Mouse (Mus musculus) liver, embryonic 15.5 days (tissue): ENCODE results near the gene Gm29776. TPM values are rescaled to one million over a fixed set of nuclear protein-coding genes. Genes with fewer than 3 reads are reported as not detected.
A peak's percentile ranks its signal among the peaks of the same experiment; 100 is the strongest.

Source experiments
- ATAC-seq: fragments of 200-750 bp; cut with Nextera tagmentation; 2 replicates; pipeline ENCODE4 v1.8.0; 2017; ENCODE audit warnings: moderate number of reproducible peaks, mild to moderate bottlenecking, moderate library complexity; ENCODE audit not compliant: insufficient read depth
- H3K27ac ChIP-seq: fragments of 300-500 bp; sonication (generic); replicated peaks from 2 replicates; pipeline ENCODE4 v1.5.1; 2015; ENCODE audit warnings: mild to moderate bottlenecking, inconsistent platforms
- H3K27me3 ChIP-seq: fragments of 300-500 bp; sonication (generic); 2 replicates; pipeline ENCODE4 v1.6.1; 2015; ENCODE audit warnings: mild to moderate bottlenecking, inconsistent platforms
- H3K36me3 ChIP-seq: fragments of 300-500 bp; sonication (generic); replicated peaks from 2 replicates; pipeline ENCODE4 v1.6.1; 2015; ENCODE audit warnings: moderate library complexity, mild to moderate bottlenecking, inconsistent platforms
- H3K4me1 ChIP-seq: fragments of 300-500 bp; sonication (generic); replicated peaks from 2 replicates; pipeline ENCODE4 v1.6.1; 2015; ENCODE audit warnings: inconsistent platforms
- H3K4me2 ChIP-seq: fragments of 300-500 bp; sonication (generic); 2 replicates; pipeline ENCODE4 v1.6.1; 2015; ENCODE audit warnings: moderate library complexity, mild to moderate bottlenecking, inconsistent platforms
- H3K4me3 ChIP-seq: fragments of 300-500 bp; sonication (generic); replicated peaks from 2 replicates; pipeline ENCODE4 v1.5.1; 2015; ENCODE audit warnings: mild to moderate bottlenecking, inconsistent platforms
- H3K9ac ChIP-seq: fragments of 300-500 bp; sonication (generic); 2 replicates; pipeline ENCODE4 v1.6.1; 2015; ENCODE audit warnings: moderate library complexity, mild to moderate bottlenecking, inconsistent platforms
- H3K9me3 ChIP-seq: fragments of 300-500 bp; sonication (generic); replicated peaks from 2 replicates; pipeline ENCODE4 v1.6.1; 2016; ENCODE audit warnings: inconsistent platforms
- whole genome bisulfite sequencing: fragments of 180-500 bp; shearing (Covaris S2); methylation state at CpG from one replicate; pipeline ENCODE4 v1.1.7; 2015; ENCODE audit warnings: mixed read lengths; ENCODE audit not compliant: insufficient replicate concordance; 5-methylcytosine and 5-hydroxymethylcytosine counted together
- polyA plus RNA-seq: library from polyadenylated mRNA; unstranded; fragments of >200 nt; fragmentation: Nextera tagmentation; extraction: Ambion mirVana; gene quantifications from 2 replicates; pipeline ENCODE4 v1.2.1, GENCODE M21; 2015

Gm29776 gene
- polyA plus RNA-seq, 1 experiment from 2014 or later: 0.05 TPM

GRCm38 (mm10) chr14:54709054-54709453 lies 10.4 kb upstream of the Gm29776 start:
- Histone ChIP-seq H3K27me3 (peaks cover 72% of the 10 kb centered on the region), H3K27ac (no peak overlapping the region), H3K4me1 (peaks cover 35% of the 10 kb centered on the region), H3K4me3 (no peak overlapping the region; the same call in 1 of the 2 replicates), H3K9ac (no peak overlapping the region), H3K4me2 (peak overlapping the region; percentile 18; the same call in 1 of the 2 replicates), H3K36me3 (no peaks in the 10 kb centered on the region), H3K9me3 (no peaks in the 10 kb centered on the region)
- ATAC-seq: no peak
- WGBS: 28% methylated on average over 9 of the region's 9 CpGs

- H3K4me2 ChIP-seq: peak overlapping the region; percentile 50
- peak overlapping the region; percentile 56 for H3K27ac ChIP-seq
- no peaks in the 10 kb centered on the region for H3K9me3 ChIP-seq
- H3K9ac ChIP-seq: no peak overlapping the region
- 0 out of 2 replicates have a peak overlapping the region, but pooled peaks have one; percentile 5 for H3K4me3 ChIP-seq
- peaks cover 82% of the 10 kb centered on the region for H3K27me3 ChIP-seq
- no peaks in the 10 kb centered on the region for H3K36me3 ChIP-seq
- WGBS: 18% methylated on average over 17 of the region's 17 CpGs
- H3K4me1 ChIP-seq: peaks cover 28% of the 10 kb centered on the region
- no peak for ATAC-seq
These were observed 8.1 kb upstream of the Gm29776 start for GRCm38 (mm10) chr14:54706589-54707320.

- peaks cover 77% of the 10 kb centered on the region for H3K27me3 ChIP-seq
- no peaks in the 10 kb centered on the region for H3K36me3 ChIP-seq
- peak; percentile 89 for ATAC-seq
- H3K27ac ChIP-seq: peak overlapping the region; percentile 62
- peak overlapping the region; percentile 25; the same call in 1 of the 2 replicates for H3K4me3 ChIP-seq
- WGBS: 4% methylated on average over 5 of the region's 5 CpGs
- peaks cover 32% of the 10 kb centered on the region for H3K4me1 ChIP-seq
- H3K9me3 ChIP-seq: no peaks in the 10 kb centered on the region
- peak overlapping the region; percentile 50 for H3K4me2 ChIP-seq
- H3K9ac ChIP-seq: no peak overlapping the region
These were observed 7.2 kb upstream of the Gm29776 start for GRCm38 (mm10) chr14:54705844-54706243.

GRCm38 (mm10) chr14:54703207-54703606 lies 4.6 kb upstream of the Gm29776 start:
- no peak overlapping the region for H3K4me3 ChIP-seq
- H3K4me2 ChIP-seq: no peak overlapping the region
- H3K27me3 ChIP-seq: peaks cover 56% of the 10 kb centered on the region
- H3K9me3 ChIP-seq: no peaks in the 10 kb centered on the region
- WGBS: 37% methylated on average over 10 of the region's 10 CpGs
- no peak for ATAC-seq
- no peak overlapping the region for H3K9ac ChIP-seq
- peaks cover 29% of the 10 kb centered on the region for H3K4me1 ChIP-seq
- no peak overlapping the region for H3K27ac ChIP-seq
- H3K36me3 ChIP-seq: no peaks in the 10 kb centered on the region

GRCm38 (mm10) chr14:54701298-54701697 lies 2.7 kb upstream of the Gm29776 start:
- H3K9me3 ChIP-seq: no peaks in the 10 kb centered on the region
- H3K27ac ChIP-seq: no peak overlapping the region
- H3K27me3 ChIP-seq: peaks cover 40% of the 10 kb centered on the region
- H3K4me1 ChIP-seq: peaks cover 23% of the 10 kb centered on the region
- H3K4me3 ChIP-seq: no peak overlapping the region
- no peak for ATAC-seq
- no peak overlapping the region for H3K4me2 ChIP-seq
- 7% methylated on average over 6 of the region's 6 CpGs for WGBS
- no peaks in the 10 kb centered on the region for H3K36me3 ChIP-seq
- H3K9ac ChIP-seq: no peak overlapping the region

- Histone ChIP-seq H3K27me3 (peaks cover 40% of the 10 kb centered on the region), H3K9me3 (no peaks in the 10 kb centered on the region), H3K4me3 (no peak overlapping the region), H3K4me1 (peaks cover 11% of the 10 kb centered on the region), H3K36me3 (no peaks in the 10 kb centered on the region), H3K27ac (no peak overlapping the region), H3K9ac (no peak overlapping the region), H3K4me2 (no peak overlapping the region)
- no peak for ATAC-seq
- 54% methylated on average over 3 of the region's 3 CpGs for WGBS
These were observed 953 bp upstream of the Gm29776 start for GRCm38 (mm10) chr14:54699586-54699985.

- Histone ChIP-seq H3K27ac (no peak overlapping the region), H3K9ac (no peak overlapping the region), H3K9me3 (no peaks in the 10 kb centered on the region), H3K4me2 (no peak overlapping the region), H3K4me3 (no peak overlapping the region), H3K4me1 (peaks cover 10% of the 10 kb centered on the region), H3K27me3 (peaks cover 12% of the 10 kb centered on the region), H3K36me3 (peaks cover 14% of the 10 kb centered on the region)
- no peak for ATAC-seq
- 70% methylated on average over 4 of the region's 4 CpGs for WGBS
These were observed 1.9 kb downstream of the Gm29776 start for GRCm38 (mm10) chr14:54696752-54697151.

GRCm38 (mm10) chr14:54695042-54695441 lies 3.6 kb downstream of the Gm29776 start:
- peaks cover 6% of the 10 kb centered on the region for H3K4me1 ChIP-seq
- H3K4me3 ChIP-seq: no peak overlapping the region
- 69% methylated on average over 6 of the region's 6 CpGs for WGBS
- no peaks in the 10 kb centered on the region for H3K9me3 ChIP-seq
- peaks cover 25% of the 10 kb centered on the region for H3K36me3 ChIP-seq
- H3K27me3 ChIP-seq: peaks cover 8% of the 10 kb centered on the region; the same call in 1 of the 2 replicates
- ATAC-seq: no peak
- H3K4me2 ChIP-seq: no peak overlapping the region
- H3K9ac ChIP-seq: no peak overlapping the region
- H3K27ac ChIP-seq: no peak overlapping the region

GRCm38 (mm10) chr14:54687251-54687650 lies 11.4 kb downstream of the Gm29776 start:
- Histone ChIP-seq H3K9ac (peak overlapping the region; percentile 83), H3K36me3 (peaks cover 39% of the 10 kb centered on the region), H3K27ac (peak overlapping the region; percentile 99), H3K4me3 (peak overlapping the region; percentile 69), H3K27me3 (no peaks in the 10 kb centered on the region), H3K9me3 (no peaks in the 10 kb centered on the region), H3K4me1 (peaks cover 45% of the 10 kb centered on the region), H3K4me2 (peak overlapping the region; percentile 72)
- 4% methylated on average over 8 of the region's 8 CpGs for WGBS
- no peak for ATAC-seq

- ATAC-seq: peak; percentile 93
- Histone ChIP-seq H3K9ac (peak within 1 kb of the TSS; percentile 83), H3K9me3 (no peaks in the 10 kb centered on the region), H3K27ac (peak within 1 kb of the TSS; percentile 99), H3K4me2 (peak within 1 kb of the TSS; percentile 72), H3K36me3 (peaks cover 46% of the 10 kb centered on the region), H3K4me3 (peak within 1 kb of the TSS; percentile 69), H3K27me3 (no peaks in the 10 kb centered on the region), H3K4me1 (peaks cover 48% of the 10 kb centered on the region)
- under 1% methylated on average over 44 of the region's 44 CpGs for WGBS
These were observed 12.0 kb downstream of the Gm29776 start, which contains the start of gene Acin1 for GRCm38 (mm10) chr14:54686522-54687143. TSS of gene Acin1 (minus strand) at chr14:54686931.

GRCm38 (mm10) chr14:54686063-54686521 lies 12.5 kb downstream of the Gm29776 start, which contains the start of gene 1700123O20Rik:
TSS of gene 1700123O20Rik (plus strand) at chr14:54686216.
- Histone ChIP-seq H3K27me3 (no peaks in the 10 kb centered on the region), H3K4me3 (peak within 1 kb of the TSS; percentile 69), H3K27ac (peak within 1 kb of the TSS; percentile 99), H3K36me3 (peaks cover 49% of the 10 kb centered on the region), H3K4me1 (peaks cover 48% of the 10 kb centered on the region), H3K4me2 (peak within 1 kb of the TSS; percentile 72), H3K9ac (peak within 1 kb of the TSS; percentile 83), H3K9me3 (no peaks in the 10 kb centered on the region)
- under 1% methylated on average over 41 of the region's 41 CpGs for WGBS
- peak; percentile 84 for ATAC-seq
